Mouse (Mus musculus): Measurements from ENCODE around the gene Crim1. TPM values are rescaled to one million over a fixed set of nuclear protein-coding genes. Genes with fewer than 3 reads are reported as not detected.

The Crim1 gene
- polyA plus RNA-seq, 1 experiment: 1.7 TPM

GRCm38 (mm10) chr17:78216526-78216925 lies 16.5 kb downstream of the Crim1 start:
- TF ChIP-seq CTCF (IDR thresholded peaks at IDR 0.05; ENCODE audit: control insufficient read depth, insufficient read depth, low read length) (no peak), POLR2A (IDR thresholded peaks at IDR 0.05; ENCODE audit: borderline replicate concordance, control insufficient read depth, low read depth, low read length) (no peak)
- 68% methylated on average over 3 of the region's 3 CpGs for WGBS
- Histone ChIP-seq H3K27ac (ENCODE audit: control insufficient read depth, insufficient read depth, low read depth, low read length, poor library complexity) (no peak overlapping the region), H3K4me3 (replicated peaks; ENCODE audit: control insufficient read depth, low read depth, low read length) (no peak overlapping the region), H3K4me1 (ENCODE audit: control insufficient read depth, insufficient read depth, low read length) (no peaks in the 10 kb centered on the region)

GRCm38 (mm10) chr17:78217406-78217805 lies 17.4 kb downstream of the Crim1 start:
- no peak for TF ChIP-seq CTCF (IDR thresholded peaks at IDR 0.05; ENCODE audit: control insufficient read depth, insufficient read depth, low read length)
- no peak for TF ChIP-seq POLR2A (IDR thresholded peaks at IDR 0.05; ENCODE audit: borderline replicate concordance, control insufficient read depth, low read depth, low read length)
- no peak overlapping the region for H3K27ac ChIP-seq (ENCODE audit: control insufficient read depth, insufficient read depth, low read depth, low read length, poor library complexity)
- no peaks in the 10 kb centered on the region for H3K4me1 ChIP-seq (ENCODE audit: control insufficient read depth, insufficient read depth, low read length)
- H3K4me3 ChIP-seq (replicated peaks; ENCODE audit: control insufficient read depth, low read depth, low read length): no peak overlapping the region
- 85% methylated on average over 6 of the region's 6 CpGs for WGBS

- H3K27ac ChIP-seq (ENCODE audit: control insufficient read depth, insufficient read depth, low read depth, low read length, poor library complexity): no peak overlapping the region
- no peaks in the 10 kb centered on the region for H3K4me1 ChIP-seq (ENCODE audit: control insufficient read depth, insufficient read depth, low read length)
- 60% methylated on average over 10 of the region's 10 CpGs for WGBS
- H3K4me3 ChIP-seq (replicated peaks; ENCODE audit: control insufficient read depth, low read depth, low read length): no peak overlapping the region
- TF ChIP-seq CTCF (IDR thresholded peaks at IDR 0.05; ENCODE audit: control insufficient read depth, insufficient read depth, low read length) (no peak), POLR2A (IDR thresholded peaks at IDR 0.05; ENCODE audit: borderline replicate concordance, control insufficient read depth, low read depth, low read length) (no peak)
Measured at GRCm38 (mm10) chr17:78218506-78219232, 18.6 kb downstream of the Crim1 start.

- no peaks in the 10 kb centered on the region for H3K4me1 ChIP-seq (ENCODE audit: control insufficient read depth, insufficient read depth, low read length)
- 79% methylated on average over 8 of the region's 8 CpGs for WGBS
- H3K27ac ChIP-seq (ENCODE audit: control insufficient read depth, insufficient read depth, low read depth, low read length, poor library complexity): no peak overlapping the region
- H3K4me3 ChIP-seq (replicated peaks; ENCODE audit: control insufficient read depth, low read depth, low read length): no peak overlapping the region
- TF ChIP-seq CTCF (IDR thresholded peaks at IDR 0.05; ENCODE audit: control insufficient read depth, insufficient read depth, low read length) (no peak), POLR2A (IDR thresholded peaks at IDR 0.05; ENCODE audit: borderline replicate concordance, control insufficient read depth, low read depth, low read length) (no peak)
Measured at GRCm38 (mm10) chr17:78221007-78221642, 21.1 kb downstream of the Crim1 start.

- WGBS: 96% methylated on average over 1 of the region's 1 CpGs
- Histone ChIP-seq H3K4me1 (ENCODE audit: control insufficient read depth, insufficient read depth, low read length) (no peaks in the 10 kb centered on the region), H3K27ac (ENCODE audit: control insufficient read depth, insufficient read depth, low read depth, low read length, poor library complexity) (no peak overlapping the region), H3K4me3 (replicated peaks; ENCODE audit: control insufficient read depth, low read depth, low read length) (no peak overlapping the region)
- TF ChIP-seq CTCF (IDR thresholded peaks at IDR 0.05; ENCODE audit: control insufficient read depth, insufficient read depth, low read length) (no peak), POLR2A (IDR thresholded peaks at IDR 0.05; ENCODE audit: borderline replicate concordance, control insufficient read depth, low read depth, low read length) (no peak)
Measured at GRCm38 (mm10) chr17:78221860-78222259, 21.8 kb downstream of the Crim1 start.

- WGBS: 68% methylated on average over 10 of the region's 10 CpGs
- no peak for TF ChIP-seq POLR2A (IDR thresholded peaks at IDR 0.05; ENCODE audit: borderline replicate concordance, control insufficient read depth, low read depth, low read length)
- TF ChIP-seq CTCF (IDR thresholded peaks at IDR 0.05; ENCODE audit: control insufficient read depth, insufficient read depth, low read length): no peak
- Histone ChIP-seq H3K4me3 (replicated peaks; ENCODE audit: control insufficient read depth, low read depth, low read length) (no peak overlapping the region), H3K27ac (ENCODE audit: control insufficient read depth, insufficient read depth, low read depth, low read length, poor library complexity) (no peak overlapping the region), H3K4me1 (ENCODE audit: control insufficient read depth, insufficient read depth, low read length) (no peaks in the 10 kb centered on the region)
Measured at GRCm38 (mm10) chr17:78223988-78224387, 23.9 kb downstream of the Crim1 start.

GRCm38 (mm10) chr17:78225547-78225946 lies 25.5 kb downstream of the Crim1 start:
- H3K4me3 ChIP-seq (replicated peaks; ENCODE audit: control insufficient read depth, low read depth, low read length): no peak overlapping the region
- 72% methylated on average over 5 of the region's 5 CpGs for WGBS
- H3K27ac ChIP-seq (ENCODE audit: control insufficient read depth, insufficient read depth, low read depth, low read length, poor library complexity): no peak overlapping the region
- TF ChIP-seq CTCF (IDR thresholded peaks at IDR 0.05; ENCODE audit: control insufficient read depth, insufficient read depth, low read length) (no peak), POLR2A (IDR thresholded peaks at IDR 0.05; ENCODE audit: borderline replicate concordance, control insufficient read depth, low read depth, low read length) (no peak)
- H3K4me1 ChIP-seq (ENCODE audit: control insufficient read depth, insufficient read depth, low read length): no peaks in the 10 kb centered on the region

- TF ChIP-seq CTCF (IDR thresholded peaks at IDR 0.05; ENCODE audit: control insufficient read depth, insufficient read depth, low read length) (no peak), POLR2A (IDR thresholded peaks at IDR 0.05; ENCODE audit: borderline replicate concordance, control insufficient read depth, low read depth, low read length) (no peak)
- WGBS: 37% methylated on average over 3 of the region's 3 CpGs
- H3K4me3 ChIP-seq (replicated peaks; ENCODE audit: control insufficient read depth, low read depth, low read length): no peak overlapping the region
Measured at GRCm38 (mm10) chr17:78227211-78227610, 27.2 kb downstream of the Crim1 start.

More at GRCm38 (mm10) chr17:78227211-78227610, 27.2 kb downstream of the Crim1 start:
- H3K4me1 ChIP-seq (ENCODE audit: control insufficient read depth, insufficient read depth, low read length): no peaks in the 10 kb centered on the region
- no peak overlapping the region for H3K27ac ChIP-seq (ENCODE audit: control insufficient read depth, insufficient read depth, low read depth, low read length, poor library complexity)
